Mouse (Mus musculus) liver, postnatal 0 days (tissue): ENCODE results near the gene 9130019O22Rik.

Experiments used
- CTCF ChIP-seq: sonication (generic); IDR thresholded peaks from 2 replicates; pipeline ENCODE4 v1.5.1; 2016; ENCODE audit warnings: antibody characterized with exemption, low read depth
- EP300 ChIP-seq: IDR thresholded peaks from 2 replicates; pipeline ENCODE4 v1.6.1; 2016; ENCODE audit warnings: antibody characterized with exemption, low read depth, mild to moderate bottlenecking

- no peak for TF ChIP-seq EP300
- TF ChIP-seq CTCF: no peak
Observed at GRCm38 (mm10) chr7:127435206-127435605, 48.2 kb upstream of the 9130019O22Rik start.
